7 mouse cellular contexts compared by ENCODE assay signal in genomic region chr3:100922506-100923375, GRCm38 (mm10). TPM values are rescaled to one million over a fixed set of nuclear protein-coding genes. Genes with fewer than 3 reads are reported as not detected.
A peak's percentile ranks its signal among the peaks of the same experiment; 100 is the strongest.
DNase-seq lines count a peak whose midpoint lies in the region; ATAC-seq and TF ChIP-seq lines count a peak whose summit lies in the region.

No protein-coding gene starts in this region.

- no peak for DNase-seq in lung, postnatal 0 days (ENCODE audit: low spot score)
- no peak for DNase-seq in lung, postnatal 25 days (ENCODE audit: low spot score)
- peak; percentile 14 to 17 for DNase-seq in heart, postnatal 10 days
- DNase-seq in retina, embryonic 14.5 days (ENCODE audit: low spot score) = no peak
- DNase-seq in adrenal gland, adult 2 months = no peak

- WGBS in lung, postnatal 0 days = 35% methylated on average over 25 of the region's 28 CpGs

- peak; percentile 39 for ATAC-seq in lung, postnatal 0 days
- ATAC-seq in common myeloid progenitor, adult 5-6 weeks (replicated peaks; ENCODE audit: low read depth, poor library complexity, severe bottlenecking) = peak; percentile 12
- peak; percentile 12 for ATAC-seq in megakaryocyte progenitor cell, adult 5-6 weeks (replicated peaks; ENCODE audit: poor library complexity)

- no peaks in the 10 kb centered on the region for H3K36me3 ChIP-seq in lung, postnatal 0 days (ENCODE audit: insufficient read depth, low read length)

- H3K4me3 ChIP-seq in lung, postnatal 0 days (ENCODE audit: low read depth, low read length) = peak overlapping the region; percentile 56

- peak overlapping the region; percentile 57 for H3K4me2 ChIP-seq in lung, postnatal 0 days (replicated peaks; ENCODE audit: low read depth, low read length)

- peak overlapping the region; percentile 75 for H3K27ac ChIP-seq in lung, postnatal 0 days (ENCODE audit: low read length)

- intact Hi-C loops in heart, postnatal 10 days (cut with DNase I) = loop anchor here (2.0 kb wide), 1 partner anchor 44 kb away; no protein-coding TSS in a partner anchor

- no peak for TF ChIP-seq CTCF in lung, postnatal 0 days (IDR thresholded peaks at IDR 0.05)

- no peak for TF ChIP-seq EP300 in lung, postnatal 0 days (IDR thresholded peaks at IDR 0.05)

- H3K9me3 ChIP-seq in lung, postnatal 0 days (ENCODE audit: low read length) = no peaks in the 10 kb centered on the region

- peaks cover 13% of the 10 kb centered on the region; the same call in 1 of the 2 replicates for H3K4me1 ChIP-seq in lung, postnatal 0 days (ENCODE audit: insufficient read depth, low read depth, low read length)

- H3K27me3 ChIP-seq in lung, postnatal 0 days (replicated peaks; ENCODE audit: insufficient read depth, low read length) = no peaks in the 10 kb centered on the region

- H3K9ac ChIP-seq in lung, postnatal 0 days (replicated peaks; ENCODE audit: low read depth) = peak overlapping the region; percentile 58

RNA-seq across cellular contexts. Expression of gene Trim45, which starts 0.7 kb away (rescaled TPM):
- polyA plus RNA-seq in lung, postnatal 0 days (2015; fragmentation: Nextera tagmentation; extraction: Ambion mirVana) = 2.7 and 2.8 TPM in 2 replicates
- 6.2 and 7.6 TPM in 2 replicates for total RNA-seq in common myeloid progenitor, adult 5-6 weeks (2017)
- 10 to 100 TPM; 10.7 to 11.1 TPM for total RNA-seq in heart, postnatal 10 days (2021)
- total RNA-seq in megakaryocyte progenitor cell, adult 5-6 weeks (2015) = 6.6 and 6.9 TPM in 2 replicates
- 26.3 and 26.4 TPM in 2 replicates for total RNA-seq in megakaryocyte progenitor cell, adult 5-6 weeks (2017)
- total RNA-seq in adrenal gland, adult 2 months (2021) = 1 to 10 TPM; 1.8 to 4.2 TPM
- polyA plus RNA-seq in adrenal gland, adult 2 months (2012; rRNA removed) = 1.7 and 1.8 TPM in 2 replicates

RNA-seq across cellular contexts. Expression of gene Ttf2, which starts 46.7 kb away (rescaled TPM):
- 3.6 and 4.0 TPM in 2 replicates for polyA plus RNA-seq in lung, postnatal 0 days (2015; fragmentation: Nextera tagmentation; extraction: Ambion mirVana)
- 32.6 and 35.4 TPM in 2 replicates for total RNA-seq in common myeloid progenitor, adult 5-6 weeks (2017)
- 1 to 10 TPM; 5.7 to 6.0 TPM for total RNA-seq in heart, postnatal 10 days (2021)
- 22.0 and 22.4 TPM in 2 replicates for total RNA-seq in megakaryocyte progenitor cell, adult 5-6 weeks (2015)
- total RNA-seq in megakaryocyte progenitor cell, adult 5-6 weeks (2017) = 30.1 and 30.4 TPM in 2 replicates
- 1 to 10 TPM; 8.6 to 9.2 TPM for total RNA-seq in adrenal gland, adult 2 months (2021)
- polyA plus RNA-seq in adrenal gland, adult 2 months (2012; rRNA removed) = 2.9 and 3.2 TPM in 2 replicates

Comparison
In these comparisons a context has a peak if more than half of its experiments do, and no peak if none do; other contexts are left out.
1. DNase-seq: peak in heart, postnatal 10 days (2 of 2); none in lung, postnatal 0 days (single experiment), lung, postnatal 25 days (single experiment), retina, embryonic 14.5 days (single experiment) and adrenal gland, adult 2 months (single experiment).
2. Peak in every context shown above with its lines, with median percentiles within 50 percentile points of each other: ATAC-seq.